Mouse (Mus musculus) MEL (cell line): ENCODE data around the gene Fam57a. TPM values are rescaled to one million over a fixed set of nuclear protein-coding genes. Genes with fewer than 3 reads are reported as not detected.
A peak's percentile ranks its signal among the peaks of the same experiment; 100 is the strongest.

Experiments
- DNase-seq: peaks from one replicate; pipeline ENCODE4 v3.0.0; 2011; ENCODE audit warnings: low read depth, low spot score
- H3K27ac ChIP-seq: 2 replicates; pipeline ENCODE4 v1.5.1; 2012; ENCODE audit warnings: low read depth, mild to moderate bottlenecking, control low read depth, low read length, moderate library complexity; ENCODE audit not compliant: control insufficient read depth
- H3K27me3 ChIP-seq, 2 experiments: fragments of 150-350 bp in 1 of 2; sonication (generic) in 1 of 2; 2 replicates each; pipeline ENCODE4 v1.6.1; 2012; ENCODE audit warnings: low read length in 2 of 2, mild to moderate bottlenecking in 2 of 2, improper control_type of control experiment in 1 of 2, moderate library complexity in 1 of 2; ENCODE audit not compliant: insufficient read depth in 2 of 2, control insufficient read depth in 1 of 2
- H3K36me3 ChIP-seq, 2 experiments: 2 replicates each; pipeline ENCODE4 v1.6.1; 2012 to 2014; ENCODE audit warnings: low read length in 2 of 2, improper control_type of control experiment in 1 of 2, inconsistent platforms in 1 of 2, mild to moderate bottlenecking in 1 of 2; ENCODE audit not compliant: insufficient read depth in 2 of 2, control insufficient read depth in 1 of 2
- H3K4me1 ChIP-seq, 2 experiments: fragments of 150-350 bp in 1 of 2; sonication (generic) in 1 of 2; 2 replicates each; pipeline ENCODE4 v1.6.1; 2012; ENCODE audit warnings: low read length in 2 of 2, improper control_type of control experiment in 1 of 2, mild to moderate bottlenecking in 1 of 2; ENCODE audit not compliant: insufficient read depth in 2 of 2, control insufficient read depth in 1 of 2
- H3K4me3 ChIP-seq, 2 experiments: fragments of 150-350 bp in 1 of 2; sonication (generic) in 1 of 2; 2 replicates each; pipeline ENCODE4 v1.5.1; 2012; ENCODE audit warnings: low read depth in 2 of 2, low read length in 2 of 2, mild to moderate bottlenecking in 2 of 2, moderate library complexity in 2 of 2, control low read depth in 1 of 2, improper control_type of control experiment in 1 of 2; ENCODE audit not compliant: control insufficient read depth in 1 of 2, insufficient read depth in 1 of 2
- H3K79me2 ChIP-seq: 2 replicates; pipeline ENCODE4 v1.6.1; 2012; ENCODE audit warnings: mild to moderate bottlenecking, low read length, moderate library complexity; ENCODE audit not compliant: control insufficient read depth, poor library complexity, insufficient read depth
- H3K9ac ChIP-seq: 2 replicates; pipeline ENCODE4 v1.6.1; 2012; ENCODE audit warnings: low read depth, mild to moderate bottlenecking, control low read depth, low read length, moderate library complexity; ENCODE audit not compliant: control insufficient read depth, poor library complexity, severe bottlenecking
- H3K9me3 ChIP-seq: fragments of 150-350 bp; sonication (generic); replicated peaks from 2 replicates; pipeline ENCODE4 v1.6.1; 2012; ENCODE audit warnings: mild to moderate bottlenecking, low read length, improper control_type of control experiment, moderate library complexity; ENCODE audit not compliant: insufficient read depth
- BHLHE40 ChIP-seq: IDR thresholded peaks from 2 replicates; pipeline ENCODE4 v1.6.1; 2012; ENCODE audit warnings: low read depth, mild to moderate bottlenecking, inconsistent platforms, low read length, improper control_type of control experiment, borderline replicate concordance
- CHD1 ChIP-seq: IDR thresholded peaks from 2 replicates; pipeline ENCODE4 v1.6.1; 2012; ENCODE audit warnings: low read depth, mild to moderate bottlenecking, inconsistent platforms, low read length, improper control_type of control experiment
- CHD2 ChIP-seq: IDR thresholded peaks from 2 replicates; pipeline ENCODE4 v1.6.1; 2011; ENCODE audit warnings: low read length, improper control_type of control experiment
- CTCF ChIP-seq, 3 experiments: IDR thresholded peaks in 2 of 3; conservative IDR thresholded peaks in 1 of 3; 2 replicates each; pipeline ENCODE4 v1.5.1; 2011 to 2012; ENCODE audit warnings: low read length in 3 of 3, low read depth in 2 of 3, mild to moderate bottlenecking in 2 of 3, improper control_type of control experiment in 1 of 3, inconsistent platforms in 1 of 3, mixed read lengths in 1 of 3, moderate library complexity in 1 of 3; ENCODE audit not compliant: control insufficient read depth in 1 of 3, insufficient read depth in 1 of 3, poor library complexity in 1 of 3, severe bottlenecking in 1 of 3
- E2F4 ChIP-seq: IDR thresholded peaks from 2 replicates; pipeline ENCODE4 v1.6.1; 2011; ENCODE audit warnings: low read depth, low read length, improper control_type of control experiment, borderline replicate concordance
- ELF1 ChIP-seq: IDR thresholded peaks from 2 replicates; pipeline ENCODE4 v1.6.1; 2014; ENCODE audit warnings: low read depth, mild to moderate bottlenecking, inconsistent platforms, low read length, improper control_type of control experiment, moderate library complexity
- EP300 ChIP-seq, 2 experiments: IDR thresholded peaks; 2 replicates each; pipeline ENCODE4 v1.6.1; 2011; ENCODE audit warnings: improper control_type of control experiment in 2 of 2, low read length in 2 of 2, low read depth in 1 of 2, mild to moderate bottlenecking in 1 of 2
- ETS1 ChIP-seq: IDR thresholded peaks from 2 replicates; pipeline ENCODE4 v1.6.1; 2012; ENCODE audit warnings: low read depth, mild to moderate bottlenecking, inconsistent platforms, low read length, improper control_type of control experiment, moderate library complexity
- GABPA ChIP-seq: IDR thresholded peaks from 2 replicates; pipeline ENCODE4 v1.6.1; 2012; ENCODE audit warnings: low read depth, mild to moderate bottlenecking, inconsistent platforms, low read length, improper control_type of control experiment, moderate library complexity
- GATA1 ChIP-seq: IDR thresholded peaks from 2 replicates; pipeline ENCODE4 v1.6.1; 2011; ENCODE audit warnings: low read depth, low read length, improper control_type of control experiment
- HCFC1 ChIP-seq: IDR thresholded peaks from 2 replicates; pipeline ENCODE4 v1.6.1; 2012; ENCODE audit warnings: low read depth, mild to moderate bottlenecking, inconsistent platforms, low read length, improper control_type of control experiment, moderate library complexity
- JUND ChIP-seq: IDR thresholded peaks from 2 replicates; pipeline ENCODE4 v1.6.1; 2011; ENCODE audit warnings: low read depth, mild to moderate bottlenecking, improper control_type of control experiment, low read length
- KAT2A ChIP-seq: conservative IDR thresholded peaks from 2 replicates; pipeline ENCODE4 v1.6.1; 2012; ENCODE audit warnings: low read depth, low read length, improper control_type of control experiment, inconsistent platforms
- MAFK ChIP-seq: IDR thresholded peaks from 2 replicates; pipeline ENCODE4 v1.6.1; 2011; ENCODE audit warnings: low read depth, mild to moderate bottlenecking, low read length, improper control_type of control experiment, borderline replicate concordance
- MAX ChIP-seq: IDR thresholded peaks from 2 replicates; pipeline ENCODE4 v1.6.1; 2011; ENCODE audit warnings: low read length, improper control_type of control experiment
- MEF2A ChIP-seq: IDR thresholded peaks from 2 replicates; pipeline ENCODE4 v1.6.1; 2014; ENCODE audit warnings: low read depth, mild to moderate bottlenecking, inconsistent platforms, low read length, improper control_type of control experiment; ENCODE audit not compliant: poor library complexity, insufficient replicate concordance, severe bottlenecking; ENCODE audit errors: extremely low read depth
- MXI1 ChIP-seq: IDR thresholded peaks from 2 replicates; pipeline ENCODE4 v1.6.1; 2011; ENCODE audit warnings: mild to moderate bottlenecking, low read depth, low read length, improper control_type of control experiment
- MYB ChIP-seq: IDR thresholded peaks from 2 replicates; pipeline ENCODE4 v1.6.1; 2011; ENCODE audit warnings: mild to moderate bottlenecking, low read depth, low read length, improper control_type of control experiment
- MYC ChIP-seq: IDR thresholded peaks from 2 replicates; pipeline ENCODE4 v1.6.1; 2011; ENCODE audit warnings: low read depth, mild to moderate bottlenecking, low read length, improper control_type of control experiment, moderate library complexity
- NELFE ChIP-seq: IDR thresholded peaks from 2 replicates; pipeline ENCODE4 v1.6.1; 2011; ENCODE audit warnings: low read depth, low read length, improper control_type of control experiment
- NRF1 ChIP-seq: IDR thresholded peaks from 2 replicates; pipeline ENCODE4 v1.6.1; 2014; ENCODE audit warnings: low read depth, mild to moderate bottlenecking, inconsistent platforms, low read length, improper control_type of control experiment, moderate library complexity; ENCODE audit not compliant: poor library complexity, insufficient read depth, severe bottlenecking
- POLR2A ChIP-seq, 2 experiments: IDR thresholded peaks; 2 replicates each; pipeline ENCODE4 v1.6.1; 2011 to 2012; ENCODE audit warnings: low read length in 2 of 2, mild to moderate bottlenecking in 2 of 2, control low read depth in 1 of 2, improper control_type of control experiment in 1 of 2, low read depth in 1 of 2, moderate library complexity in 1 of 2; ENCODE audit not compliant: control insufficient read depth in 1 of 2, insufficient read depth in 1 of 2, poor library complexity in 1 of 2
- POLR2AphosphoS2 ChIP-seq: IDR thresholded peaks from 2 replicates; pipeline ENCODE4 v1.6.1; 2011; ENCODE audit warnings: low read length, improper control_type of control experiment
- POLR2AphosphoS5 ChIP-seq: IDR thresholded peaks from 2 replicates; pipeline ENCODE4 v1.6.1; 2012; ENCODE audit warnings: low read depth, borderline replicate concordance, mild to moderate bottlenecking, inconsistent platforms, low read length, moderate library complexity, mixed read lengths
- RAD21 ChIP-seq: IDR thresholded peaks from 2 replicates; pipeline ENCODE4 v1.6.1; 2011; ENCODE audit warnings: mild to moderate bottlenecking, low read depth, low read length, improper control_type of control experiment
- RCOR1 ChIP-seq: IDR thresholded peaks from 2 replicates; pipeline ENCODE4 v1.6.1; 2012; ENCODE audit warnings: low read depth, mild to moderate bottlenecking, inconsistent platforms, low read length, improper control_type of control experiment
- SMC3 ChIP-seq: IDR thresholded peaks from 2 replicates; pipeline ENCODE4 v1.6.1; 2011; ENCODE audit warnings: low read depth, low read length, improper control_type of control experiment
- TBP ChIP-seq: IDR thresholded peaks from 2 replicates; pipeline ENCODE4 v1.8.0; 2011; ENCODE audit warnings: low read depth, low read length, improper control_type of control experiment
- TCF12 ChIP-seq: IDR thresholded peaks from 2 replicates; pipeline ENCODE4 v1.6.1; 2014; ENCODE audit warnings: low read depth, mild to moderate bottlenecking, inconsistent platforms, low read length, improper control_type of control experiment, moderate library complexity
- UBTF ChIP-seq: IDR thresholded peaks from 2 replicates; pipeline ENCODE4 v1.6.1; 2012; ENCODE audit warnings: low read depth, mild to moderate bottlenecking, inconsistent platforms, low read length, improper control_type of control experiment, moderate library complexity, borderline replicate concordance; ENCODE audit not compliant: insufficient read depth
- USF1 ChIP-seq: IDR thresholded peaks from 2 replicates; pipeline ENCODE4 v1.6.1; 2014; ENCODE audit warnings: low read depth, mild to moderate bottlenecking, inconsistent platforms, low read length, improper control_type of control experiment, moderate library complexity
- USF2 ChIP-seq, 2 experiments: IDR thresholded peaks; 2 replicates each; pipeline ENCODE4 v1.6.1; 2011 to 2012; ENCODE audit warnings: improper control_type of control experiment in 2 of 2, low read length in 2 of 2, borderline replicate concordance in 1 of 2, inconsistent platforms in 1 of 2, low read depth in 1 of 2, mild to moderate bottlenecking in 1 of 2; ENCODE audit not compliant: insufficient read depth in 1 of 2
- ZC3H11A ChIP-seq: IDR thresholded peaks from 2 replicates; pipeline ENCODE4 v1.6.1; 2012; ENCODE audit warnings: low read depth, mild to moderate bottlenecking, inconsistent platforms, low read length, improper control_type of control experiment
- ZKSCAN1 ChIP-seq: IDR thresholded peaks from 2 replicates; pipeline ENCODE4 v1.6.1; 2012; ENCODE audit warnings: low read depth, mild to moderate bottlenecking, inconsistent platforms, low read length, improper control_type of control experiment, moderate library complexity
- ZMIZ1 ChIP-seq: IDR thresholded peaks from 2 replicates; pipeline ENCODE4 v1.6.1; 2012; ENCODE audit warnings: low read depth, mild to moderate bottlenecking, inconsistent platforms, low read length, improper control_type of control experiment, moderate library complexity
- ZNF384 ChIP-seq: IDR thresholded peaks from 2 replicates; pipeline ENCODE4 v1.6.1; 2012; ENCODE audit warnings: low read depth, mild to moderate bottlenecking, inconsistent platforms, low read length, improper control_type of control experiment
- polyA plus RNA-seq, 2 experiments: library from polyadenylated mRNA; stranded (reverse) in 1 of 2; unstranded in 1 of 2; fragments of >175 nt in 1 of 2; fragments of >200 nt in 1 of 2; gene quantifications; 2 replicates each; pipeline versions ENCODE4 v1.2.1 to v1.2.4; 2012; ENCODE audit warnings: low replicate concordance in 2 of 2, low read depth in 1 of 2; ENCODE audit not compliant: insufficient read length in 2 of 2, insufficient read depth in 1 of 2, missing spikeins in 1 of 2
- total RNA-seq: library from RNA; depleted of rRNA; stranded (reverse); fragments of 300-350 nt; gene quantifications from 2 replicates; pipeline ENCODE4 v1.2.3, GENCODE M21; 2012

Gene Fam57a
- total and polyA plus RNA-seq, 3 experiments, result 8.5 to 8.8 TPM; not detected in 1

DNA sequence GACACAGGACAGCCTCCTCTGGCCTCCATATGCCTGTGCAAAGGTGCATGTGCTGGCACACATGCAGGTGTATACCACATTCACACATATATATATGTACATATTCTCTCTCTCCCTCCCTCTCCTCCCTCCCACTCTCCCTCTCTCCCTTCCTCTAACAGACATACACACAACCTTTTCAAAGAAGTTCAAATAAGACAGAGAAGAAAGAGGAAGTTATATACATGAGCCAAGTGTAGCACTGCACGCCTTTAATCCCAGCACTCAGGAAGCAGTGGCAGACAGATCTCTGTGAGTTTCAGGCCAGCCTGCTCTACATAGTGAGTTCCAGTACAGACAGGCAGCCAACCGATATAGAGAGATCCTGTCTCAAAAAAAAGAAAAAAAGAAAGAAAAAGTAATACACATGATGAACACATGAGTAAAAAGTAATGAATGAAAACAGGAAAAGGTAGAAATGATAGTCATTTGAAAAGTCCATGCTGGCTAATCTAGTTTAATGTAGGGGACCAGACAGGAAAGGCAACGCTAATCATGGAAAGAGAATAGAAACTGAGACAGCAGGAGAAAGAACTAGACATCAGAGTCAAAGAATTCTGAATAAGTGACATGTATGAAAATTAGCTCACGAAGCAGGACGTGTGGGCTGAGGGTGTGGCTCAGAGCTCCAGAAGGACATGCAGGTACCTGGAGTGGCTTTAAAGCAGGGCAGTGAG lies 26.1 kb upstream of the Fam57a start:
- peak; percentile 89 for DNase-seq
- Histone ChIP-seq H3K79me2 (no peaks in the 10 kb centered on the region), H3K27me3 (no peaks in the 10 kb centered on the region), H3K4me3 (no peak overlapping the region), H3K36me3 (peaks cover 0 to 20% of the 10 kb centered on the region in 2 experiments; a peak in 2 of 4 replicates), H3K4me1 (peaks cover 8 to 10% of the 10 kb centered on the region in 2 experiments), H3K27ac (peak overlapping the region; percentile 54), H3K9me3 (no peaks in the 10 kb centered on the region), H3K9ac (no peak overlapping the region)
- TF ChIP-seq MYB (no peak), ZC3H11A (no peak), TBP (peak; percentile 98), RCOR1 (peak; percentile 73), NELFE (no peak), JUND (no peak), ZKSCAN1 (no peak), CHD2 (no peak), ETS1 (0 out of 2 replicates have a peak, but pooled peaks have one; percentile 45), NRF1 (no peak), MXI1 (peak; percentile 56; the same call in 1 of the 2 replicates), MYC (peak; percentile 77; the same call in 1 of the 2 replicates), E2F4 (no peak), GATA1 (no peak), MEF2A (no peak), GABPA (no peak), ZMIZ1 (no peak), HCFC1 (0 out of 2 replicates have a peak, but pooled peaks have one; percentile 25), BHLHE40 (no peak; the same call in 1 of the 2 replicates), MAFK (no peak), RAD21 (no peak), USF1 (no peak), USF2 (IDR thresholded peaks at IDR 0.05; ENCODE audit: borderline replicate concordance in 1 of 2, insufficient read depth in 1 of 2, low read depth in 1 of 2, low read length in 2 of 2) (no peak), POLR2AphosphoS2 (no peak), ZNF384 (peak; percentile 40; the same call in 1 of the 2 replicates), MAX (peak; percentile 44), POLR2AphosphoS5 (no peak), CHD1 (peak; percentile 49; the same call in 1 of the 2 replicates), TCF12 (no peak), KAT2A (no peak), CTCF (IDR thresholded peaks at IDR 0.05 in 2 of 3, conservative IDR thresholded peaks at IDR 0.05 in 1 of 3; ENCODE audit: control insufficient read depth in 1 of 3, insufficient read depth in 1 of 3, low read depth in 2 of 3, low read length in 3 of 3, poor library complexity in 1 of 3, severe bottlenecking in 1 of 3) (no peak), POLR2A (IDR thresholded peaks at IDR 0.05; ENCODE audit: control insufficient read depth in 1 of 2, insufficient read depth in 1 of 2, low read depth in 1 of 2, low read length in 2 of 2, poor library complexity in 1 of 2) (no peak), SMC3 (no peak), EP300 (IDR thresholded peaks at IDR 0.05; ENCODE audit: low read depth in 1 of 2, low read length in 2 of 2) (peak; percentile 55 to 70), ELF1 (peak; percentile 57), UBTF (peak; percentile 99)
